Mouse (Mus musculus) left cerebral cortex, adult 2 months (tissue): ENCODE results near the gene Pfn5. TPM values are rescaled to one million over a fixed set of nuclear protein-coding genes. Genes with fewer than 3 reads are reported as not detected.
"Not testable (repeated sequence)": the region's sequence is repeated elsewhere in the genome, so short reads cannot be mapped to it uniquely, and the experiment has no call there.

Source experiments
- DNase-seq, 2 experiments: peaks; one replicate each; pipeline ENCODE4 v3.0.0; 2021 to 2022; ENCODE audit warnings: low spot score in 2 of 2, mixed read lengths in 1 of 2; ENCODE audit errors: extremely low spot score in 1 of 2
- H3K27ac ChIP-seq: fragments of 200-600 bp; 2 replicates; pipeline ENCODE4 v1.8.1; 2022
- H3K4me3 ChIP-seq: fragments of 200-600 bp; 2 replicates; pipeline ENCODE4 v1.8.1; 2022
- CTCF ChIP-seq: fragments of 200-600 bp; IDR thresholded peaks from 2 replicates; pipeline ENCODE4 v1.8.1; 2022; ENCODE audit warnings: antibody characterized with exemption, mild to moderate bottlenecking, moderate library complexity
- intact Hi-C: fragments of 180-260 bp; cut with DNase I; formaldehyde crosslinking; loops from one replicate; pipeline ENCODE4 v1.15.1; 2025
- long read RNA-seq, 2 experiments: library from polyadenylated mRNA; stranded (forward); transcript quantifications; one replicate each; pipeline ENCODE4 v2.0.0; 2021; ENCODE audit warnings: borderline mapping rate in 2 of 2
- total RNA-seq, 2 experiments: library from RNA; stranded (reverse); gene quantifications; 2 replicates each; pipeline ENCODE4 v1.2.3; 2021

Pfn5 gene
- not detected for total RNA-seq
- long read RNA-seq, experiment 1 = 0 reads
- long read RNA-seq, experiment 2 = 0 reads

GRCm38 (mm10) chrX:95557887-95558286, at the start of gene Pfn5, which contains the start of gene Asb12:
TSS of gene Pfn5 (plus strand) at chrX:95558104.
TSS of gene Asb12 (minus strand) at chrX:95557987.
- intact Hi-C loops = no loop called here
- H3K4me3 ChIP-seq = no peak within 1 kb of the TSS
- no peak for TF ChIP-seq CTCF
- no peak within 1 kb of the TSS for H3K27ac ChIP-seq
- DNase-seq = no peak

- no peak overlapping the region for H3K27ac ChIP-seq
- H3K4me3 ChIP-seq = no peak overlapping the region
- DNase-seq = no peak
- intact Hi-C loops = no loop called here
- TF ChIP-seq CTCF = no peak
Observed at GRCm38 (mm10) chrX:95523883-95524282, 34.0 kb upstream of the Pfn5 start.

GRCm38 (mm10) chrX:95525166-95525565, 32.7 kb upstream of the Pfn5 start:
- DNase-seq = no peak
- TF ChIP-seq CTCF = no peak
- Histone ChIP-seq H3K27ac (no peak overlapping the region), H3K4me3 (no peak overlapping the region)
- intact Hi-C loops = no loop called here

- DNase-seq, H3K27ac ChIP-seq, intact Hi-C loops: not testable (repeated sequence)
Observed at GRCm38 (mm10) chrX:95535493-95535892, 22.4 kb upstream of the Pfn5 start.

GRCm38 (mm10) chrX:95554321-95554720, 3.6 kb upstream of the Pfn5 start:
- Histone ChIP-seq H3K4me3 (no peak overlapping the region), H3K27ac (no peak overlapping the region)
- intact Hi-C loops = no loop called here
- TF ChIP-seq CTCF = no peak
- DNase-seq = no peak

More at GRCm38 (mm10) chrX:95535493-95535892, 22.4 kb upstream of the Pfn5 start:
- not testable (repeated sequence) for H3K4me3 ChIP-seq

GRCm38 (mm10) chrX:95600609-95601008, 42.7 kb downstream of the Pfn5 start:
- no peak for TF ChIP-seq CTCF
- intact Hi-C loops = no loop called here
- H3K4me3 ChIP-seq = no peak overlapping the region
- no peak for DNase-seq
- H3K27ac ChIP-seq = no peak overlapping the region

Other genes with a start within 250 kb of the Pfn5 start
- 1 to 10 TPM; 5.9 to 6.5 TPM for gene Amer1, start 113.2 kb upstream of the Pfn5 start, total RNA-seq
- gene Asb12, start 117 bp upstream of the Pfn5 start, total RNA-seq = not detected
- 10 to 100 TPM; 17.8 to 19.1 TPM for gene Zc4h2, start 100.4 kb downstream of the Pfn5 start, total RNA-seq
- 10 to 100 TPM; 34.4 to 35.9 TPM for gene Zc3h12b, start 153.6 kb downstream of the Pfn5 start, total RNA-seq